Mouse (Mus musculus) cerebellum, adult 11-12 months (tissue): ENCODE data around the gene Upb1.
"Not testable (repeated sequence)": the region's sequence is repeated elsewhere in the genome, so short reads cannot be mapped to it uniquely, and the experiment has no call there.

Experiments
- DNase-seq: peaks from one replicate; pipeline ENCODE4 v3.0.0; 2022

Gene Upb1

DNA sequence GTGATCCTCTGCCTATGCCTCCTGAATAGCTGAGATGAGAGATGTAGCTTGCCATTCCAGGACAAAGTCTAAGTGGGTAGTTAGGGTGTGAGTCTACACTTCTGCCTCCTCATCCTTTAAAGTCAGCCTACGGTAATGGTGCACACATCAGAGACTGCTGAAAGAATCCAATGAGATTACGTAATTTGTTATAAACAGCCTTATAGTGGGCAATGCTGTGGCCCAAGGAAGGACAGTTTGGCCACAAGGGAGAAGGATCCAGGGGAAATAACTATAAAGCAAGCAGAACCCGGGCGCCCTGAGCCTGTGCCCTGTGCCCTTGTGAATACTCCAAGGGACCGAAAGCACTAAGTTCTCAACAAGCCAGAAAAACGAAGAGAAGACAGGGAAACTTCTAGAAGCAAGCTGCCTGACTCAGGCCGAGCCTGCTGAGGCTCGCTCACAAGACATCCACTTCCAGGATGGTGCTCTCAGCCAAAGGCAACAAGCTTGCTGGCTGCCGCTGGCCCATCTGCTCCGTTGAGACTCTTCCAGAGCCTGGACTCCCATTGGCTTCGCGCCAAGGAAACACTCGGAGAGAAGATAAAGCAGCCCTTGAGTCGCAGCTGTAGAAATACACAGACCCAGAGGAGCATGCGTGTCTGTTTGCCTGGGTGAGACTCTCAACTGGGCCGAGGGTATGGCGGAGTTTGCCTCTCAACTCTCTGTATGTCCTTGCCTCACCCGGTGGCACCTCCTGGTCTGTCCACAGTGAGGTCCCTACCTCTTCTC lies 55.3 kb downstream of the Upb1 start:
- DNase-seq, result not testable (repeated sequence)

DNA sequence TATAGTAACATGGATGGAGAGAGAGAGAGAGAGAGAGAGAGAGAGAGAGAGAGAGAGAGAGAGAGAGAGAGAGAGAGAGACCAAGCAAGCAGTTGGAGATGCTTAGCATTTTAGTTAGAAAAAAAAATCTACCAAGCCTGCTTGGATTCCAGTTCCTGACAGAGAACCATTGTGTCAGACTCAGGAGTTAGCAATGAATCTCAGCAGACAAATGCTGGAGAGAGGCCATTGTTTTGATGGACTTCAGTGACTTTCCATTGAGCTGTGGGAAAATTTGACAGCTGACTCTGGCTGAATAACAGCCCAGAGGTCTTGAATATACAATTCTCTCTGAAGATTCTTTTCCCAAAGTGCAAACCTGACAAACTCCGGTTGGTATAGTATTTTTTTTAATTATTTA lies 56.9 kb downstream of the Upb1 start:
- no peak for DNase-seq

DNA sequence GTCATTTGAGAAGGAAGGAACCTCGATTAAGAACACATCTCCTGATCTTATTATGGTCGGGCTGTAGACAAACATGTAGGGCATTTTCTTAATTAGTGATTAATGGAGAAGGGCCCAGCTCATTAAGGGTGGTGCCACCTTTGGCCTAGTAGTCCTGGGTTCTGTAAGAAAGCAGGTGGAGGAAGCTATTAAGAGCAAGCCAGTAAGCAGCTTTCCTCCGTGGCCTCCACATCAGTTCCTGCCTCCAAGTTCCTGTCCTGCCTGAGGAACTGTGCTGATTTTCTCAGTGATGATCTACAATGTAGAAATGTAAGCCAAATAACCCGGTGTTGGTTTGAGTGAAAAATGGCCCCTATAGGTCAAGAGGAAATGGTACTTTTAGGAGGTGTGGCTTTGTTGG lies 57.4 kb downstream of the Upb1 start:
- no peak for DNase-seq

DNA sequence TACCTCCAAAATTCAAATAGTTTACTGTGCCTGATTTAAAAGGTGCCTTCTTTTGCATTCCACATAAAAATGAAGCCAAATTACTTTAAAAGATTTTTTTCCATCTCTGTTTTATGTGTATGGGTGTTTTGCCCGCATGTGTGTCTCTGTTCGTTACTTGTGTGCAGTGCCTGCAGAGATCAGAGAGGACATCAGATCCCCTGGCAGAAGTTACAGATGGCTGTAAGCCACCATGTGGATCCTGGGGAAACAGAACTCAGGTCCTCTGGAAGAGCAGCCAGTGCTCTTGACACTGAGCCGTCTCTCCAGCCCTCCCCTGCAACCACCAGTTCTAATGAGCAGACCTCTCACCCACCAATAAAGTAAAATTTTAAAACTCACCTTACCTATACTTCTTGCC lies 61.8 kb downstream of the Upb1 start:
- no peak for DNase-seq

DNA sequence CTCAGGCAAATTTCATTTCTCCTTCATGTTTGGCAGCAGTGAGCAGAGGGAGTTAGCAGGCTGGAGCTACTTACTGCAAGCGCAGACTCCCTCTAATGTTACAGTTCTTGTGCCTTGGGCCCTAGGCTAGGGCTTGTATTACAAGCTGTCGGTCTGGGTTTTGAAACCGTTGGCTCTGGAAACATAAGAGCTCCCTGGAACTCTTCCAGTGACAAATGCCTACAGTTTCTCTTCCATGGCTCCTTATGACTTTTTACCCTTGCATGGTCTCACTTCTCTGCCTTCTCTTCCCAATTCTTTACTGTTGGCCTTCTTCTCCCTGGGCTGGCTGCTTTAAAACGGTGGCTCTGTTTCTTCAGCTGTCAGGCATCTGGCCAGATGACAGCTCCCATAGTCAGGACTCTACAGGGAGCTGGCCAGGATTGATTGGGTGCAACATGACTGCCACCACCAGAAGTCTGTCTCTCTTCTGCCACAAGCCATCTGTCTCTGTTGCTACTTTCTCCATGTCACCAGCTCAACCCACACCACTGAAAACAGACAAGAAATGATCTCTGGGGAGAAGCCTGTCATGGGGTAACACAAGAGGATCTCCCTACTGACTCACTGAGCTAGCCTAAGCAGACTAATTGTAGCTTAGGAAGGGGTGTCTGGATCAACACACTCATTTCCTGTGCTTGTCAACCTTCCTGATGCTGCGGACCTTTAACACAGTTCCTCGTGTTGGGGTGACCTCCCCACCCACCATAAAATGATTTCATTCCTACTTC lies 65.1 kb downstream of the Upb1 start:
- no peak for DNase-seq

DNA sequence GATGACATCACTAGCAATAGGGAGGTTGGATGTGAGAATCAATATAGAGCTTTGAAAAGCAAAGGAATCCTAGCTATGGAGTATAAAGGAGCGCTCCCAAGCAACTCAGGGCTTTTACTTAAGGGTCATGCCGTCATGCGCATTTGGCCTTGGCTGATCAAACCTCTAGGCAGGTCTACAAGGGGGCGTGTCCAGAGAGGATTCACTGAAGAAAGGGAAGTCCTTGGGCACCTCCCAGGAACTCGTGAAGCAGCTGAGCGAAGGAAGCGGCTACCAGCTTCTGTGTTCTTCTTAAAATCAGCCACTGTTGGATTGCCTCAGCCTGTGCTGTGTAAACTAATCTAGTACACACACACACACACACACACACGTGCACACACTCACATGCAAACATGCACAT lies 72.5 kb downstream of the Upb1 start:
- DNase-seq, result no peak

DNA sequence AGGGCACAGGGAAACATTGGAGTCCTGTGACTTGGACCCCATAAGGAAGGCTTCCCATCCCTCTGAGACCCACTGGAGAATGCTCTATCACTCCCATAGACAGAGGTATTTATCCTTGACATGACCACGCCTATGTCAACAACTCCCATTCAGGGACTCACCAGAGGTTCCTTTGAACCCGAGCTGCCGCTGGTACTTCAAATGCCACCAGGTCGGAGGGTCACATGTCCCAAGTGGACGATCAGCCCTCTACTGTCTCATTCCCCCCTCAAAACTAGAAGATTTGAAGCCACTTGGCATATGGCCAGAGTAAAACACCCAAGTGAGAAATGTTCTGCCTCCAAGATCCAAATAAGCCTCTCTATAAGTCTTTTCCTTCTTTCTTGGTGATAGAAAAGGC lies 73.7 kb downstream of the Upb1 start:
- DNase-seq, result no peak

DNA sequence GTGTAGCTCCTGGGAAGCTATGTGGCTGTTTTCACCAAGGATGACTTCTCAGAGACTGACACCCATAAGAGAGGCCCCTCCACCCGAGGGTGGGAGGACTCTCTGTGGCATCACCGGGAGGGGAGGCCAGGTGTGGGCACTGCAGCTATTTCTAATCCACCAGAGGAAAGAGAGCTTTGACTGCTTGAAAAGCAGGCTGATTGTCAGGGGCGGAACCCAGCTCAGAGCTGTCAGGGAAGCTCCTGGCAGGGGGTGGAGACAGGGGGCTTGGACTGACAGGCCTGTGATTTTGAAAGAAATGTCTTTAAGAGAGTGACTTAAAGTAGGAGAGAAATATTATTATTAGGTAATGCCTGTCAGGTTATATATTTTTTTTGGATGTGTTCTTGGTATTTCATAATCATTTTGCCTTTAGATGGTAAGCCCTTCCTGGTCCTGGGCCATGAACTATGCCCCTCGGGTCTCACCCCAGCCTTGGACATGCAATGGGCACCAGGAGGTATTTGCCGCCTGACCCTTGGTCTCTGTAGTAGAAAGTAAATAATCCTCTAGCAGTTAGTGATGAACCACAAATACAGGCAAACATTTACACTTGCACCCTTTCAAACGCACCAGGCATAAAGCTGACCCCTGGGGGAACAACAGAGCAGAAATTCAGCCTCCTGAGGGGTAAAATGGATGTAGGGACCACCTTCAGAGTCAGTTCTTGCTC lies 74.4 kb downstream of the Upb1 start:
- DNase-seq, result not testable (repeated sequence)

DNA sequence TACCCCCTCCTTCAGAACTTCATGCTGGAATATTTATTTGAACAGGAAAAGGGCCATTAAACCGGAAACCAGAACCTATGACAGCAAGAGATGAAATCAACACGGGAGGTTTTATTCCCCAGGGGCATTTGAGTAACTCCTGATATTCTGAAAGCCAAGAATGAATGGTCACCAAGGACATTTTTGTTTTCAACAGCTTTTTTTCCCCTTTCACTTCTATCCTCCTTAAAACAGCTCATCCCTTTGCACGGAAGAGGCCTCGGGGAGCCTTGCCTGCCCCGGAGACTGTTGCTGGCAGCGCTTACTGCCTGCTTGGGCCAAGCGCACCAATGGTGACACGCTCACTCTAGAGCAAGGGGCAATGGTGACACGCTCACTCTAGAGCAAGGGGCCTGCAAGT lies 76.1 kb downstream of the Upb1 start:
- DNase-seq, result no peak

DNA sequence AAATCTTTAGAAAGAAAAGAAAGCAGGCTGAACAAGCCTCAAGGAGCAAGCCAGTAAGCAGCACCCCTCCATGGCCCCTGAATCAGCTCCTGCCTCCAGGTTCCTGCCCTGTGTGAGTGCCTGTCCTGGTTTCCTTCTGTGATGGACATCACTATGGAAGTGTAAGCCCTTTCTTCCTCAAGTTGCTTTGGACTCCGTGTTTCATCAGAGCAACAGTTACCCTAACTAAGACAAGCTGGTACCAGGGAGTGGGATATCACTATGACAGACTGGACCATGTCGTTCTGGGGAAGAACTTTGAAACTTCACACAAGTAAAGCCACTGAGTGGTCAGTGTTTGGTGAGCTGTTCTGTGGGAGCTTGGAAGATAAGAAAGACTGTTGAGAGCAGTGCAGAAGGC lies 79.0 kb downstream of the Upb1 start:
- DNase-seq, result no peak

DNA sequence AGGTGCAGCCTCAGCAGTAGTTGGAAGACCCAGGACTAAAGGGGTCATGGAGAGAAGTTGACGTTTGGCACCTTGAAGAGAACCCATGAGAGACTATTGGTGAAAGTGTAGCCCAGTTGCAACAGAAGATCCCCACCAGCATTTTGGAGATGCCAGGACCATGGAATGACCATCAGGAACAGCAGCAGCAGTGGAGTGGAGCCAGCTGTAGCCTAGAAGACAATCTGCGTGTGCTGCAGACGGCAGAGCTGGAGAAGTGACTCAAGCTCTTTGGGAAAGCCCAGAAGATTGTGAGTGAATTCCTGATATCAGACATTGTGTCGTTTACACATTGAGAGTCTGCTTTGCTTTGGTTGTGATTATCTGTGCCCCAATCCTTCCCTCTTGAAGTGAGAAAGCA lies 80.8 kb downstream of the Upb1 start:
- DNase-seq, result no peak

DNA sequence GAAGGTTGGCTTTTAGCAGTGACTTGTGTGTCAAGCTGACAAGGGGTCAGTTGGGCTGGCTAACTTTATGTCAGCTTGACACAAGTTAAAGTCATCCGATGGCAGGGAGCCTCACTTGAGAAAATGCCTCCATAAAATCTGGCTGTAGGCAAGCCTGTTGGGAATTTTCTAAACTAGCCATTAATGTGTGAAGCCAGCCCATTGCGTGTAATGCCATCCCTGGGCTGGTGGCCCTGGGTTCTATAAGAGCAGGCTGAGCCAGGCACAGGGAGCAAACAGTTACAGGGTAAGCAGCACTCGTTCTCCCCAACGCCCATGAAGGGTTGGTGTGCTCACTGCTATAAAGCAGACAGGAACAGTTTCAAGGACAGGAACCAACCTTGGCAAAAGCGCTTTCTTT lies 81.4 kb downstream of the Upb1 start:
- DNase-seq, result no peak

DNA sequence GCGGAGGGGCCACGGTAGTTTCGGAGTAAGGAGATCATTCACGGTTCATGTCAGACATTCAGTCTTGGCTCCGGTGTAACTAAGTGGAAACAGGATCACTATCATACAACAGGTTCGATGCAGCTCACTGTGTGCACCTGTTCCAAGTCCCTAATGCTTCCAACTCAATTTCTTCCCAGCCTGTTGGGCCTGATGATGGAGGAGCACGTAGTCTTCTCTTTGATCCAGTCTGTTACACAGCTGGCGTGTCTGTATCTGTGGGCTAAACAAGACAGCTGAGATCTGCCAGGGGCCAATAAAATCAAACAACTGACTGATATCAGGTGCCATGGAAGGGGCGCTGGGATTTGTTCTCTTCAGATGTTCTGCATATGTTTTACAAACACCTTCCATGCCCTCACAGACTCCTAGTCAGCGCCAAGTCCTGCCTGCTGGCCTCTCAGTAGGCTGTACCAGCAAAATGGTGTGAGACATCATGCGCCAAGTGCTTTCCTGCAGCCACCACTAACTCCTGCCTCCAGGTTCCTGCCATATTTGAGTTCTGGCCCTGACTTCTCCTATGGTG lies 82.1 kb downstream of the Upb1 start:
- no peak for DNase-seq

DNA sequence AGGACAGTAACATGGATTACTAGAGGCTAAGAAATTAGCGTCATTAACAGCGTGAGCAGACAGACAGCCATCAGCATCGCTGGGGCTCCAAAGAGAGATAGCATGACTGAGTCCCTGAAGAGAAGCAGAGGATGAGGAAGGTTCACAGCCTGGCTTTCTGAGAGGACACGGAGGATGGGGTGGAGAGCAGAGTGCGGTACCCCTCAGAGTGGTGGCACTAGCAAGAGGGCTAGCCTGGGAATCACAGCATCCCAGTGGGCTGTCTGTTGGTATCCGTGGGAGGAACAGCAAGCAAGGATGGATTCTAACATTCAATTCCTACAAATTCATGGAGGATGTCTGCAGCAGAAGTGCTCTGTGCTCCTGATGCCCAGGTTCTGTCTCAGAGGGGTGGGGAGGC lies 83.2 kb downstream of the Upb1 start:
- DNase-seq, result no peak

DNA sequence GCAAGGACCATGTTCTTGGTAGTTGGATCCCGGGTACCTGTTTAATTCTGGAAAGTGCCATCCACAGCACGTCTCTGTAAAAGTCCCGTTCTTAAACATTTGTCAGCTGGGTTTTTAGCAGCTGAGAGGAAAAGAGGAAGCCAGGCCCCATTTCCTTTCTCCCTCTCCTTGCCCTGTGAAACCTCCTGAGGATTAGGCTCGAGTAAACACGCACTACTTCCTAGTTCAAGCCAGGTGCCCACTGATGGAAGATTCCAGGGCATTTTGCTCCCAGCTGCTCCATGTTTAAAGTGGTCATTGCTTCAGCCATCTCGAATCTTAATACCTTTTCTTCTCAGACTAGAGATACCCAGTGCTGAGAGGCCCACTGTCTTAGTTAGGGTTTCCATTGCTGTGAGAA lies 83.9 kb downstream of the Upb1 start:
- DNase-seq, result no peak

DNA sequence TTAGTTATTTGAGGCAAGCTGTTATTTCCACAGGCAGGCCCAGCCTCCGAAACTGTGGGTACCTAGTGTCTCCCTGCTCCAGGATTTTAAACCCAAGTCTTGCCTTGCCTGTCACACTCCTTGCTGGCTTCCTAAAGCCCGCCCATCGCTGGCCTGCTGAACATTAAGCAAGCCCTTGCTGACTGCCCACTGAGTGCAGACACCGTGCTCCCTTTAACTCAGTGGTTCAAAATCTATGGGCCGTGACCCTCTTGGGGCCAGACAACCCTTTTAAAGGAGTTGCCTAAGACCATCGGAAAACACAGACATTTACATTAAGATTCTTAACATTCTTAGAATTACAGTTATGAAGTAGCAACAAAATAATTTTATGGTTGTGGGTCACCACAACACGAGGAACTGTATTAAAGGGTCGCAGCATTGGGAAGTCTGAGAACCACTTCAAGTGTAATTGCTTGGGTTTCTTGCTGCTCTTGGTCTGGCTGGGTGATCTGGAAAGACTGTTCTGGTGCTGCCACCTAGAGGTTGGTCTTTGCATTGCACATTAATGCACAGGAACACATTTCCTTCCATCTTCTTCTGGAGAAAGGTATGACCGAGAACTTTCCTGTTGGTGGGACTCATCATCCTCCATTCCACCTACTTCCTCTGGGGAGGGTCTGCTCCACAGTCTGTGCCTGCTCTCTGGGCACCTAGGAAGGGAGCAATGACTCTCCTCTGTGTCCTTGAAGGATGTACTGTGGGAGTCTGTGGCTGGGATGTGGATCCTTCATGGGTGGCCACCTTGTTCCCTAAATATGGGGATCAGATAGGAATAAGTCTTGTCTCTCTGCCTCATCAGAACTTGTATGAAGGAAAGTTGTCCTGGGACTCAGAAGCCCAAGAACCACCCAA lies 85.4 kb downstream of the Upb1 start:
- peak; percentile 36 for DNase-seq

DNA sequence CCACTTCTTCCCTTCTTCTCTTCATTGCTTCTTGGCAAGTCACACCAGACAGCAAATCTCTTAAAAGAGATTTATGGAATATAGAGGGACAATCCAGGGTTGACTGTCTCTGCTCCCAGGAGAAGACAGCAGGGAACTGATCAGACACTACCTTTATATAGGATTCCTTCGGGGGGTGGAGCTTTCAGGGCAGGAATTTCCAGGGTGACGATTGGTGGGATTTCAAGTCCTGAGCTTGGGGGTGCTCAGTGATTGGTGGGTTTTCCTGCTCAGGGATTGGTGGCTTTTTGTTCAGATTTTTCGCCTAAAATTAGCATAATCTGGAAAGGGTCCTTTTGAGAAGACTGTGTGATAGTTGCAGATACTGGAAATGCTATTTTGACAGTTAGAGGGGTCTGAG lies 86.2 kb downstream of the Upb1 start:
- DNase-seq, result no peak

DNA sequence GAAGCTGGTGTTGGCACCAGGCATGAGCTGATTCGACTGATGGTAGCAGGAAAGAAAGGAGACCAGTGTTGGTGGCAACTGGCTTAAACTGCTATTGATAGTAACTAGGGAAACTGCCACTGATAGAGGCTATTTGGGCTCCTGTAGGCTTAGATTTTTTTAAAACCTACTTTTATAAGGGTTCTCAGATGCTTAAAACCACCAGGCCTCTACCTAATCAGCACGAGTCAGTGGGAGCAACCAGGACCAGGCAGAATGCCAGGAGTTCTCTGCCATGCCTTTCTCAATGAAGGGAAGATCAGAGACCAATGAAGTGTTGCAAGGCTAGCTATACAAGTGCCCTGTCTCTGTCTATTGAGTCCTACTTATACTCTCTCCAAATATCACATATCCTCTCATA lies 88.6 kb downstream of the Upb1 start:
- DNase-seq, result no peak

DNA sequence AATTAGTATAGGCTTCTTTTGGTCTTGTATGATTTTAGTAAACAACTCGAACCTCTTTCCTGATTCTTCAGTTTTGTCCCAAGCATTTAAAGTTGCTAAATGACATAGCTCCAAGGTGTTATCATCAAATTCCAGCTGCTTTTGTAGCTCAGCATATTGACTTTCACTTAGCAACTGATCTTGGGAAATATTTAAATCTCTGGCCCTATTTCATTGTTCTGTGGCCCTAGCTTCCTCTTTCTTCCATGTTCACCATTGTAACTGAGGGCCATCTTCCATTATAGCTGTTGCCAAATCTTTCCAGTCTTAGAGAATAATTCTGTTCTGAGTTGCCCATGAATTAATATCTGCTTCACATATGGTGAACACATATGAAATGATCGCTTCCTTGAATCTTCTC lies 89.8 kb downstream of the Upb1 start:
- DNase-seq, result no peak
